Mouse (Mus musculus) myocyte (in vitro differentiated cells): Measurements from ENCODE around the gene Syt1. TPM values are rescaled to one million over a fixed set of nuclear protein-coding genes. Genes with fewer than 3 reads are reported as not detected.

Source experiments
- H3K27me3 ChIP-seq: one replicate; pipeline ENCODE4 v1.6.1; 2011; ENCODE audit not compliant: control insufficient read depth, insufficient read depth, insufficient read length
- H3K36me3 ChIP-seq: one replicate; pipeline ENCODE4 v1.6.1; 2011; ENCODE audit not compliant: control insufficient read depth, insufficient read depth
- H3K4me2 ChIP-seq: one replicate; pipeline ENCODE4 v1.6.1; 2011; ENCODE audit warnings: low read depth, control low read depth
- H3K4me3 ChIP-seq: one replicate; pipeline ENCODE4 v1.5.1; 2011; ENCODE audit warnings: mild to moderate bottlenecking, control low read depth, moderate library complexity
- H3K79me2 ChIP-seq: one replicate; pipeline ENCODE4 v1.6.1; 2011; ENCODE audit not compliant: control insufficient read depth, insufficient read depth
- H3ac ChIP-seq: one replicate; pipeline ENCODE4 v1.6.1; 2011; ENCODE audit not compliant: control insufficient read depth, insufficient read length
- CEBPB ChIP-seq: IDR thresholded peaks from 2 replicates; pipeline ENCODE4 v1.6.1; 2011; ENCODE audit warnings: mild to moderate bottlenecking, moderate library complexity; ENCODE audit not compliant: poor library complexity, insufficient read depth, severe bottlenecking
- E2F4 ChIP-seq: IDR thresholded peaks from one replicate; pipeline ENCODE4 v1.6.1; 2011; ENCODE audit warnings: mild to moderate bottlenecking, control low read depth, moderate library complexity; ENCODE audit not compliant: insufficient read depth
- MAX ChIP-seq: IDR thresholded peaks from one replicate; pipeline ENCODE4 v1.6.1; 2011; ENCODE audit warnings: low read depth, mild to moderate bottlenecking, control low read depth
- MYOD1 ChIP-seq, 3 experiments: IDR thresholded peaks; one replicate each; pipeline ENCODE4 v1.6.1; 2011; ENCODE audit warnings: control low read depth in 2 of 3, low read depth in 2 of 3, mild to moderate bottlenecking in 2 of 3, moderate library complexity in 1 of 3; ENCODE audit not compliant: insufficient read length in 2 of 3, control insufficient read depth in 1 of 3
- MYOG ChIP-seq, 3 experiments: IDR thresholded peaks; one replicate each; pipeline ENCODE4 v1.6.1; 2011; ENCODE audit warnings: control low read depth in 2 of 3, low read depth in 2 of 3, mild to moderate bottlenecking in 2 of 3; ENCODE audit not compliant: insufficient read length in 2 of 3, control insufficient read depth in 1 of 3, insufficient read depth in 1 of 3
- POLR2A ChIP-seq: IDR thresholded peaks from one replicate; pipeline ENCODE4 v1.6.1; 2011; ENCODE audit warnings: low read depth, mild to moderate bottlenecking, control low read depth, moderate library complexity; ENCODE audit not compliant: insufficient read length
- POLR2AphosphoS2 ChIP-seq: IDR thresholded peaks from one replicate; pipeline ENCODE4 v1.6.1; 2011; ENCODE audit warnings: low read depth, control low read depth; ENCODE audit not compliant: insufficient read length
- REST ChIP-seq: IDR thresholded peaks from one replicate; pipeline ENCODE4 v1.6.1; 2011; ENCODE audit warnings: mild to moderate bottlenecking, control low read depth, moderate library complexity; ENCODE audit not compliant: insufficient read depth, insufficient read length
- SRF ChIP-seq: IDR thresholded peaks from one replicate; pipeline ENCODE4 v1.6.1; 2011; ENCODE audit warnings: low read depth; ENCODE audit not compliant: control insufficient read depth, insufficient read length
- TCF12 ChIP-seq: IDR thresholded peaks from one replicate; pipeline ENCODE4 v1.6.1; 2011; ENCODE audit warnings: mild to moderate bottlenecking, control low read depth; ENCODE audit not compliant: poor library complexity, insufficient read depth, severe bottlenecking
- TCF3 ChIP-seq: IDR thresholded peaks from one replicate; pipeline ENCODE4 v1.6.1; 2011; ENCODE audit warnings: low read depth, control low read depth; ENCODE audit not compliant: insufficient read length
- USF1 ChIP-seq: IDR thresholded peaks from one replicate; pipeline ENCODE4 v1.6.1; 2011; ENCODE audit warnings: low read depth, mild to moderate bottlenecking, control low read depth, moderate library complexity
- polyA plus RNA-seq: library from polyadenylated mRNA; unstranded; fragments of >200 nt; fragmentation: generic; extraction: Trizol; gene quantifications from one replicate; pipeline ENCODE4 v1.2.1, GENCODE M21; 2012; ENCODE audit warnings: missing spikeins

The Syt1 gene
- polyA plus RNA-seq, 1 experiment: 0.06 TPM

- Histone ChIP-seq H3K79me2 (no peaks in the 10 kb centered on the region), H3K4me2 (no peak overlapping the region), H3ac (no peak overlapping the region), H3K27me3 (no peaks in the 10 kb centered on the region), H3K4me3 (no peak overlapping the region), H3K36me3 (no peaks in the 10 kb centered on the region)
- TF ChIP-seq POLR2AphosphoS2: no peak
- no peak for TF ChIP-seq TCF12
- no peak for TF ChIP-seq TCF3
- TF ChIP-seq CEBPB: no peak
- TF ChIP-seq USF1: no peak
- no peak for TF ChIP-seq MYOG (IDR thresholded peaks at IDR 0.05; ENCODE audit: control insufficient read depth in 1 of 3, insufficient read depth in 1 of 3, insufficient read length in 2 of 3, low read depth in 2 of 3)
- TF ChIP-seq E2F4: no peak
- TF ChIP-seq REST: no peak
- TF ChIP-seq MAX: no peak
- TF ChIP-seq MYOD1 (IDR thresholded peaks at IDR 0.05; ENCODE audit: control insufficient read depth in 1 of 3, insufficient read length in 2 of 3, low read depth in 2 of 3): no peak
- TF ChIP-seq POLR2A: no peak
- no peak for TF ChIP-seq SRF
These were observed 143.6 kb downstream of the Syt1 start for GRCm38 (mm10) chr10:108867202-108867601.

- TF ChIP-seq SRF (no peak), POLR2AphosphoS2 (no peak), CEBPB (no peak), TCF3 (no peak), MAX (no peak), E2F4 (no peak), REST (no peak), USF1 (no peak), TCF12 (no peak), POLR2A (no peak), MYOG (IDR thresholded peaks at IDR 0.05; ENCODE audit: control insufficient read depth in 1 of 3, insufficient read depth in 1 of 3, insufficient read length in 2 of 3, low read depth in 2 of 3) (no peak), MYOD1 (IDR thresholded peaks at IDR 0.05; ENCODE audit: control insufficient read depth in 1 of 3, insufficient read length in 2 of 3, low read depth in 2 of 3) (no peak)
- no peaks in the 10 kb centered on the region for H3K27me3 ChIP-seq
- no peak overlapping the region for H3ac ChIP-seq
- H3K36me3 ChIP-seq: no peaks in the 10 kb centered on the region
- H3K79me2 ChIP-seq: no peaks in the 10 kb centered on the region
- no peak overlapping the region for H3K4me3 ChIP-seq
- H3K4me2 ChIP-seq: no peak overlapping the region
These were observed 145.2 kb downstream of the Syt1 start for GRCm38 (mm10) chr10:108865586-108865985.

- Histone ChIP-seq H3ac (no peak overlapping the region), H3K27me3 (no peaks in the 10 kb centered on the region), H3K4me3 (no peak overlapping the region), H3K36me3 (no peaks in the 10 kb centered on the region), H3K79me2 (no peaks in the 10 kb centered on the region), H3K4me2 (no peak overlapping the region)
- no peak for TF ChIP-seq POLR2AphosphoS2
- no peak for TF ChIP-seq MAX
- no peak for TF ChIP-seq USF1
- TF ChIP-seq POLR2A: no peak
- no peak for TF ChIP-seq SRF
- TF ChIP-seq REST: no peak
- TF ChIP-seq TCF3: no peak
- no peak for TF ChIP-seq MYOD1 (IDR thresholded peaks at IDR 0.05; ENCODE audit: control insufficient read depth in 1 of 3, insufficient read length in 2 of 3, low read depth in 2 of 3)
- TF ChIP-seq TCF12: no peak
- no peak for TF ChIP-seq CEBPB
- TF ChIP-seq MYOG (IDR thresholded peaks at IDR 0.05; ENCODE audit: control insufficient read depth in 1 of 3, insufficient read depth in 1 of 3, insufficient read length in 2 of 3, low read depth in 2 of 3): no peak
- no peak for TF ChIP-seq E2F4
These were observed 154.8 kb downstream of the Syt1 start for GRCm38 (mm10) chr10:108855986-108856385.

- Histone ChIP-seq H3K27me3 (no peaks in the 10 kb centered on the region), H3K36me3 (no peaks in the 10 kb centered on the region), H3K79me2 (no peaks in the 10 kb centered on the region), H3K4me2 (no peak overlapping the region), H3ac (no peak overlapping the region), H3K4me3 (no peak overlapping the region)
- TF ChIP-seq TCF3: no peak
- TF ChIP-seq CEBPB: peak; percentile 64; the same call in 1 of the 2 replicates
- TF ChIP-seq POLR2A: no peak
- TF ChIP-seq MAX: no peak
- TF ChIP-seq REST: no peak
- TF ChIP-seq USF1: peak; percentile 34
- TF ChIP-seq TCF12: no peak
- no peak for TF ChIP-seq SRF
- peak in 1 of 3 experiments; percentile 33 for TF ChIP-seq MYOG (IDR thresholded peaks at IDR 0.05; ENCODE audit: control insufficient read depth in 1 of 3, insufficient read depth in 1 of 3, insufficient read length in 2 of 3, low read depth in 2 of 3)
- TF ChIP-seq POLR2AphosphoS2: no peak
- TF ChIP-seq MYOD1 (IDR thresholded peaks at IDR 0.05; ENCODE audit: control insufficient read depth in 1 of 3, insufficient read length in 2 of 3, low read depth in 2 of 3): peak in 2 of 3 experiments; percentile 42 to 63
- TF ChIP-seq E2F4: no peak
These were observed 158.0 kb downstream of the Syt1 start for GRCm38 (mm10) chr10:108852757-108853156.
